Mouse (Mus musculus) limb, embryonic 10.5 days (tissue): ENCODE measurements at regions not wholly inside any gene's neighbourhood (a gene's known extent, or its start where the extent isn't known, plus 50 kb on each side); places are given as distances from the start of the nearest gene placed in this dataset.

Source experiments
- DNase-seq: peaks from one replicate; pipeline ENCODE4 v3.0.0-alpha.2; 2017; ENCODE audit warnings: low spot score
- H3K27ac ChIP-seq: fragments of 300-500 bp; sonication (generic); 2 replicates; pipeline ENCODE4 v1.5.1; 2016; ENCODE audit warnings: mild to moderate bottlenecking
- H3K27me3 ChIP-seq: fragments of 300-500 bp; sonication (generic); 2 replicates; pipeline ENCODE4 v1.6.1; 2016; ENCODE audit warnings: low read depth, mild to moderate bottlenecking; ENCODE audit not compliant: poor library complexity, severe bottlenecking
- H3K36me3 ChIP-seq: fragments of 300-500 bp; sonication (generic); 2 replicates; pipeline ENCODE4 v1.6.1; 2016; ENCODE audit warnings: mild to moderate bottlenecking, moderate library complexity
- H3K4me1 ChIP-seq: fragments of 300-500 bp; sonication (generic); 2 replicates; pipeline ENCODE4 v1.6.1; 2016
- H3K4me3 ChIP-seq: fragments of 300-500 bp; sonication (generic); 2 replicates; pipeline ENCODE4 v1.5.1; 2016; ENCODE audit warnings: mild to moderate bottlenecking, moderate library complexity
- H3K9me3 ChIP-seq: fragments of 300-500 bp; sonication (generic); replicated peaks from 2 replicates; pipeline ENCODE4 v1.6.1; 2016; ENCODE audit warnings: mild to moderate bottlenecking
- WGBS: fragments of 180-500 bp; shearing (Covaris S2); methylation state at CpG from one replicate; pipeline ENCODE4 v1.1.7; 2016; 5-methylcytosine and 5-hydroxymethylcytosine counted together

DNA sequence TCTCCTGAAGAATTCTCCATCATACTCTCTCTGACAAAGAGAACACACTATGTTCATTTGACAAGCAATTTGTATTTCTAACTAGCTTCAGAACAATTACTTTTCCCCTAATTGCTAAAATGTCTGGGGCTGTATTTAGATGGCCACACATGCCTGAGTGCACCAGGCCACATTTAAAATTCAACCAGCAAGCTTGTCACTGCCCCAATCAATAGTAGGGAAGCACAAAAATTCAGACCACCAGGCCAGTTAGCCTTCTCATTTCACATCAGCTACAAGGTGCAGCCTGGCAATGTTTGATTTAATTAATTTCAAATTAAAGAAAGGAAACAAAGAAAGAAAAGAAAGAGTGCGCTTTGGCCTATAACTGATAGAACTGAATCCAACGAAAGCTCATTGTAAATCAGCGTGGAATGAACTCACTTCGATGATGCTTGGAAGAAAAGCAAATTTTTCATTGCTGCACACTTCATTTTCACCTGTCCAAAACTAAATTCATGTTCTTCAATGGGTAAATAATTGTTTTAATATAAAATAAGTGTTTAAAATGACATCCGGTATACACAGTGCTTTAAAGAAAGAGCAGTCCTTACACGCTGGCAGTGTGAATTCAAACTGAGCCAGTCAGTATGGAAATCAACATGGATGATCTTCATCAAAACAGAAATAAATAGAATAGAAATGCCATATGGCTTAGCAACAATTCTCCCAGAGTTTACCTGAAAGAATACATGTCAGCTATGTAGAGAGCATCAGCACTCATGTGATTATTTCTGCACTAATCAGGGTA, 1001.7 kb upstream of the Adgrl4 start:
- no peaks in the 10 kb centered on the region for H3K9me3 ChIP-seq
- no peaks in the 10 kb centered on the region for H3K27me3 ChIP-seq
- no peaks in the 10 kb centered on the region for H3K4me1 ChIP-seq
- 94% methylated on average over 6 of the region's 6 CpGs for WGBS
- DNase-seq: no peak
- no peak overlapping the region for H3K4me3 ChIP-seq
- no peak overlapping the region for H3K27ac ChIP-seq
- no peaks in the 10 kb centered on the region for H3K36me3 ChIP-seq
